Mouse (Mus musculus) kidney, postnatal 4 days (tissue): ENCODE measurements at regions not wholly inside any gene's neighbourhood (a gene's known extent, or its start where the extent isn't known, plus 50 kb on each side); places are given as distances from the start of the nearest gene placed in this dataset.

Source experiments
- DNase-seq, 2 experiments: peaks; one replicate each; pipeline ENCODE4 v3.0.0; 2021; ENCODE audit warnings: mixed read lengths in 2 of 2

DNA sequence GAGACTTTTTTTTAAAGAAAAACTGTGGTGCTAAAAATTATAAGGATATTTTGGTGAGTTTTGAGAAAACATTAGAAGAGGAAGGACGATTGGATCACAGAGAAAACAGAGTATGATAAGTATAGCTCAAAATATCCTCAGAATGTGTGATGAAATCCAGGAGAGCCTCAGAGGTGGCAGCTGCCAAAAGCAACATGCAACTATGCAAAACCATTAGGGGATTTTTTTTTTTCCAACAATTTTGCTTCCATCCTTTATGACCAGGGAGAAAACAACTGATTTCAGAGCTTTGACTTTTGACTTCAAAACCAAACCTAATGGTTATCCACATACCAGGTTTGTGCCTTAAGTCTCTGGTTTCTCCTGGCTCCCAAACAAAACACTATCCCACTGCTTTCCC, 267.4 kb upstream of the Erbb4 start:
- DNase-seq: no peak

DNA sequence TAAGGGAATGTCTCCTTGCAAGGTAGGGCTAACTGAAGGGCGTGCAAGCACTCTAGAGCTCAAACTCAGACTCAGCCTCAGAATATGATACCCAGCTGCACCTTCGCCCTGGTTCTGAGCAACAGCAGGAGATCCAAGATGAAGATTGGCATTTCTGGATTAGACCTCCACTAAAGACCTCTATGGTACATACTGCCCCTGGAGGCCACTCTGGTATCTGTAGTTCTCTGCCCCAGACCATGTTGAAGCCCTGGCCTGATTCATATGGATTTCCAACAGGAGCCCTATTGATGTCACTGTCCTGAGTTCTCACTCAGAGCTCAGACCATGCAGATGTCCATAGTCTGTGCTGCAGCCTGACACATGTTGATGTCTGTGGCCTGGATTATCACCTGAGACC, 262.2 kb upstream of the Erbb4 start:
- no peak for DNase-seq

DNA sequence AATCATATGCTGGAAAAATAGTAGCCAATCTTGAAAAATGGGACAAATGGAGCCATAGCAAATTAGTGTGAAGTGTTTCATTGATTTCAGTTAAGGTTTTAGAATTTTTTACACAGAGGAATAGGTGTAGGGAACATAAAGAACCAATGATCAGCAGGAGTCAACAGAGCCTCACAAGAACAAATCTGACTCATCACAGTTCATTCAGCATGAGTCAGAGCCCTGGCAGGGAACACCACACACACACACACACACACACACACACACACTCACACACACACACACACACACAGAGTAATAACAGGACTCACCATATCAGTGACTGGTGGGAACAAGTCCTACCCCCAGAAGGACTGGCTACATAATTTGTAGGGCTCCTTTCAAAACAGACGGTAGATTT, 259.7 kb upstream of the Erbb4 start:
- DNase-seq: no peak

DNA sequence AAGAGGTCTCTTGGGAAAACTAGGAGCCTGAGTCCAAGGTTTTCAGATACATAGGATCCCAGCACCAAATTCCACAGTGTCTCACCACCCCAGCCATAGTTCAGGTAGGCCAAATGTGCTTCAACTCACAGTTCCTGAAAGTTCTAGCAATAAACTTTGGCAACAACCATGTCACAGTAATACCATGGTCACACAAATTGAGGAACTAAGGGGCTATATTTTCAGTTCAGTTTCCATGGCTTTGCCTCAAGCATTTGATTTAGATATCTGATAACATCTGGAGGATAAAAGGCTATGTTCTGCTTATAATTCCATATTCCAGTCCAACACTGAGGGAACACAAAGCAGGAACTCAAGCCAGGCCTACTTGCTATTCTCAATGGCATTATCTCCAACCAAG, 256.2 kb upstream of the Erbb4 start:
- no peak for DNase-seq

DNA sequence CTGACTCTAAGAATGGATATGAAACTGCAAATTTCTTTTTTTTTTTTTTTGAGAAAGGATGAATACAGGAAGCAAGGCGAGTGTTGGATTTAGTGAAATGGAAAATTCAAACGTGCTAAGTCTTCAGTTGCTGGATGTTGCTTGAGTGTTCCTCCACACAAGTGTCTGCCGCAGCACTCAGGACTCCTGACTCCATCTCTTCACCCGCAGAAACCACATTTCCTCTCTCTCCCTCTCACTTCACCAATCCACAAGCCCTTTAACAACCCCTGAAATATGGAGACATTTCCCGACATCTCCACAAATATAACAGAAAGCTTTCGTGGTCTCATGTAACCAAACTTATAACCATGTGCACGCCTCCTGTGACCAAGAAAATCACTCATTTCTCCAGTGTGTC, 249.7 kb upstream of the Erbb4 start:
- DNase-seq: no peak

DNA sequence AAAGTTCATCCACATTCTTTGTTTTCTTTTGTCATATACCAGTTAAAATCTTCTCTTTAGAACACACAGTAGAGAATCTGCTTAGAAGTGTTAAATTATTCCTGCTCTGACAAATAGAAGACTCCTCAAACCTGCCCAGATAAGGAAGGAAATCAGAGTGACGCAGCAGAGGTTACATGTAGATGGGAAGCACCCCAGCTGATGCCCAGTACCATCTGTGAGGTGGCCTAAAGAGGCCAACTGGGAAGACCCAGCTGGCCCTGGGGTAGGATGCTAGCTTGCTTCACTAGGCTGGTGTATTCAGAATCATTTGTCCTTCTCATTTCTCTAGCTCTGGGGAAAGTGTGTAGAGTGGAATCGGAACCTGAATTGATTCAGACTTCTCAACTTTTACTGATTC, 242.6 kb upstream of the Erbb4 start:
- no peak for DNase-seq

DNA sequence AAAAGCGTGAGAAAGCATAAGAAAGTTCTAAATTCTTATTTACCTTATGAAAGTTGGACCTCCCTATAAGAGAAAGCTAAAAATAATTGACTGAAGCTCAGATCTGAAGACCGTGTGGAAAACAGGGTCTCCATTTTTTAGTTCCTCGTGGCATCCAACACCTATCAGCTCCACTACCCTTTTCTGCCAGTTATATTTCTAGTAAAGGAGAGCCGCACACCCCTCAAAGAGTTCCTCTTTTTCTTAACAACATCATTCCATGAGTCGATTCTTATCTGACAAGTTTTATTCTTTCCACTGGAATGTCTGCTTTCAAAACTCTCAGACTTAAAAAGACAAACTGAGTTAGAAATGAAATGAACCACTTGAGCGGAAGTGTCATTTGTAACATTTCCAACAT, 242.0 kb upstream of the Erbb4 start:
- no peak for DNase-seq

DNA sequence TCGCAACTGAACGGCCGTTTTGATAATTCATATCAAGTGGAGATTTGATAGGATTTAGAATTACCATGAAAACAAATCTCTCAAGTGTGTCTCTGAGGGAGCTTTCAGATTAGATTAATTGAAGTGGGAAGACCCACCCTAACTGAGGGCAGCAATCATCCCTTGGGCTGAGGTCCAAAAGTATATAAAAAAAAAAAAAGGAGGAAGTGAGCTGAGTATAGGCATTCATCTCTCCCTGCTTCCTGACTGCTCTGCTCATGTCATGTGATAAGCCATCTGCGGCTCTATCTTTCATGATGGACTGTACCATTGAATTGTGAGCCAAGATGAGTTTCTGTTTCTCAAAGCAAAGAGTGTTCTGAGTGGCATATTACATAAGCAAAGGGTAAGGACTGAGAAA, 234.2 kb upstream of the Erbb4 start:
- DNase-seq: no peak

DNA sequence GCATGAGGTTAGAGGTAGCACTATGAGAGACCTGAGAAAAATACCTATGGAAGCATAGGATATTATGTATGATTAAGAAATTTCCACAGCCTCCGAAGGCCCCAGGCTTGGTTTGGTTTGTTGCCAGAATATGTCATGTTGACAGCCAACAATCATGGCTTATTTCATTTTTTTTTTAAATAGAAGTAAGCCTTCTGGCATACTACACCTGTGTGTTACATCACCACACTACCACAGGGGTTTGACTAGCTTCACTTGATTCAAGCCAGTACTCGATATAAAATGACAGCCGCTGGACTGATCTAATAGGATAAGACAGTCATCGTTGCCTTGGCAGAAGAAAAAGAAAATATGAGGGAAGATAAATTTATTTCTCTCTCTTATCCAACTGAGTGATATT, 232.6 kb upstream of the Erbb4 start:
- DNase-seq: no peak

DNA sequence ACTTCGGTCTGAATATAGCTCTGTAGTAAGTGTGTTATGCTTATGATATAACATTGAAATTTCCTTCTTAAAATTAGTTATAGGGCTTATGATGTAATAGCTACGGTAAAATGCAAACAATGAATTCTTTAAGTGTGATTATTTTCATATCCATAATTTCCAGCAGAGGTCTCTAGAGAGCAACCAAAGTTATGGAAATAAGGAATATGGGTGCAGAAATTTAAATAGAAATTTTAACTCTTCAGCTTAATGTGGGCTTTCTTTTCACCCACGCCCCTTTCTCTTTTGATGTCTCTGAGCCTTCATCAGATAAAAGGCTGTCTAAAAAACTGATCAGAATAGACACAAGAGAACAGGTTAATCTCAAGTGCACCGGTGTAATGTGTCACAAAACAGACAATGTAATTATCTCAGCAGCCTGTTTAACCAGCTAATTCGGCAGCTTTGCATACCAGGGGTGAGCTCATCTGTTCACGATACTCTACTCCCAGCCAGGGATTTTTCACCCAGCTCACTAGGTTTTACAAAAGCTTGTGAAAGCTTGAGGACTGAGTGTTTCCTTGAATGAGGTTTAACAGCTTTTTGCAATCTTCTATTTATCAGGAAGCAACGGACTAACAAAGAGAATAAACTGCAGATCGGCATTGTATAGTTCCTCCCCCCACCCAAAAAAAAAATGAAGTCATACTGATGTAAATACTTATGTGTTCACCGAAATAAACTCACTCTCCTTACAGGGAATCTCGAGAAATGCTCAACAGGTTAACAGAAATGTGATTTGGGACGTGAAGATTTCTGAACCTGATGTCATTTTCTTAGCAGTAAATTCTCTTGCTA, 223.8 kb upstream of the Erbb4 start:
- no peak for DNase-seq

DNA sequence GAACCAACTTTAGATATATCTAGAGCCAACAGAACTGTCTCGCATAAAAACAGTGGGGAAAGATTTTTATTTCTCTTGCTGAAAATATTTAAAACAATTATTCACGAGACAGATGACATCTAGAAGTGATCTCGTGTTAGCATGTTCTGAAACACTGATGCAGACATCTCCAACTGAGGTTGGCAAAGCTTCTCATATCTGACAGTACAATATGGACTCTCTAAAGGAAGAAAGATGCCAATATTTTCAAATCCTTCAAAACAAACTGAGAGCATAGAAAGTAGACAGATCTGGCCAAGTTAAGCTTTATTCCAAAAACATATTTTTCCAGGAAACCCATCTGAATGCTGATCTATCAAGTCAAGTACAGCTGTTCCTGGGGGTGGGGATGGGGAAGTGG, 221.5 kb upstream of the Erbb4 start:
- no peak for DNase-seq

DNA sequence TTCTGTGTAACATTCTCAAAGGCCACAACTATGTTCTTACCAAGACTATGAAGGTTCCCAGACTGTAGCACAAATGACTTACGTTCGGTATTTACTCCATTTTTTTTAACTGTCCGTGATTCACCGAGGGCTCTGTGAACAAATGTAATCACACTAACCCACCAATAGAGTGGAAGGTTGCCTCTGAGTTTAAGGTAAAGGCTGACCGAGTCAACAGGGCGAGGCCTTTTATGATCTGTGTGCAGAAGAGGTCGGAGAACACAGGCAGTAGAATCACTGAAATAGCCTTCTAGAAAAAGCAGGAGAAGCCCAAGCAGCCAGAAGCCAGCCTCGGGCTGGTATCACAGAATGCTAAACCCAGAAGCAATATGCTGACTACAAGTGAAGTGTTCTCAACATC, 218.9 kb upstream of the Erbb4 start:
- DNase-seq: no peak

DNA sequence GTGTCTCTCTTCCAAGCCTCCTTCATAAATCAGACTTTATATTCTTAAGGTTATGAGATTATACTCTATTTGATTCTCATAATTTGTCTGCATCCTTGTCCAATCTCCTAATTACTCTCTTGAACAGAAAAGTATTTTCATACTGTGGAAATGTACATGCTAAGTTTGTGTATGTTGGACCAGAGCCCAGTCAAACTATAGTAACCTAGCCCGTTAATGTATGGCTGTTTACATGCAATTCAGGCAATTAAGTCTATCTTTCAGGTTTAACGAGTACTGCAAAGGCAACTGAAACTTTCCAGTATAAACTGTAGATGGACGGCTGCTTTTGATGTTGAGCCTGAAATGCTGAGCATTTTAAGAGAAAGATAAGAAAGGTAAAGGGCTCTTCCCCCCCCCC, 211.7 kb upstream of the Erbb4 start:
- DNase-seq: no peak

DNA sequence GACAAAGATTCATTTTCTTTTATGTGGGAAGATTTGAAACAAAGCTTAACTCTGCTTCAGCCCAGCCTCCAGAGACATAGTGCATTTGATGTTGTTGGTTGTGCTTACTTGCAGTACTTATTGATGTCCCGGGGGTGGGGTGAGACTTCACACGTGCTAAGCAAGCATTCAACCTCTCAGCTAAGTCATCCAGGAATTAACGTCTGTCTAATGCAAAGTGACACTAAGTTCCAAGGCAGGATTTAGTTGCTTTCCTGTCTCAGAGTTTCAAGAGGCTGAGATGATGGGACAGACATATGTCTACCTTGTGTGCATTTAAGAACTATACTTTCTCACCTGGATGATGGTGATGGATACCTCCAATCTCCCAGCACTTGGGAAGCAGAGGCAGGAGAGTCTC, 189.0 kb upstream of the Erbb4 start:
- no peak for DNase-seq

DNA sequence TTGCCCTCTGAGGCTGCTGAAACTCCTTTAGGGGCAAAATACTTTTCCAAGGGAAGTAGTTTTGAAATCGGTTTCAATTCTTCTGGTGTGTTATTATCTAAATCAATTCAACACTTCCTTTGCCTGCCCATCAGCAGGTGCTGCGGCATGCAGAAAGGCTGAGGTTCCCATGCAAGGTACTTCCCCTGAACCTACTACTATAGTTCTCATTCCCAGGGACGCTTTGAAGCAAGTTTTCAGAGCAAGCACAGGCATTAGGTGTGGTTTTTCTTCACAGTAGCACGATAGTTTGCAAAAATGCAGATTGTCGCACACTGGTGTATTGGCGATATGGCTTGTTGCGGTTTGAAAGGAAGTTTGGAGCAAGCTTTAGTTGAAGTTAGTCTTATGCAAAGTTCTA, 183.5 kb upstream of the Erbb4 start:
- no peak for DNase-seq

DNA sequence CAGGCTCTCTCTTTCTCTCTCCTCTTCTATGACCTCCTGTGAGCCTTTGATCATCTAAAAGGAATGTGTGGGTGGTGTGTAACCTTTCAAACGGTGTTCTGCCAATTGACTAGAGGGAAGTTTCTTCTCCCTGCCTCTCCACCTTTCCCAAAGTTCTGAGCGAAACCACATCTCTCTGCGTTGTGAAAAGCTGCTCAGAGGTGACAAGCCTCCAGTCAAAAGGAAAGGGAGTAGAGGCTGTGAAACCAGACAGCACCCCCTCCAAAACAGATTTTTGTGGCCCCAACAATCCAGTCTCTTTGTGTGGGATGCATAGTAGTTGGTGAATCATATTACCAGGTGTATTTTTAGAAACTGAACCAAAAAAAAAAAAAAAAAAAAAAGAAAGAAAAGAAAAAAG, 178.5 kb upstream of the Erbb4 start:
- DNase-seq: no peak

DNA sequence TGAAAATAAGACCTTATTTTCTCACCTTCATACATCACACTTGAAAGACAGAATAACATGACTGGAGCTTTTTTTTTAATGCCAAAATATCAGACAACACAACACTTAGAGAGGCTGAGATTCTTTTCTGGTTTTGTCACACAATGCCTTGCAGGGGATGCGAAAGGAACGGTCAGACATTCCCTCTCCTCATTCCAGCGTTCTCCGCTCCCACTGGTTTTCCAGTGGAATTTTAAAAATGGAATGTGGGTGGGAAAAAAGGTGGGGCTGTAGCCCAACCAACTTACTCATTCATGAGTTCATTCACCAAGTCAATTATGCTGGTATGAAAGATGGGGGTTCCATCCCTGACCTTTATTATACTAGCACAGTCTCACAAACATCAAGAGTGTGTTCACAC, 169.6 kb upstream of the Erbb4 start:
- DNase-seq: no peak

DNA sequence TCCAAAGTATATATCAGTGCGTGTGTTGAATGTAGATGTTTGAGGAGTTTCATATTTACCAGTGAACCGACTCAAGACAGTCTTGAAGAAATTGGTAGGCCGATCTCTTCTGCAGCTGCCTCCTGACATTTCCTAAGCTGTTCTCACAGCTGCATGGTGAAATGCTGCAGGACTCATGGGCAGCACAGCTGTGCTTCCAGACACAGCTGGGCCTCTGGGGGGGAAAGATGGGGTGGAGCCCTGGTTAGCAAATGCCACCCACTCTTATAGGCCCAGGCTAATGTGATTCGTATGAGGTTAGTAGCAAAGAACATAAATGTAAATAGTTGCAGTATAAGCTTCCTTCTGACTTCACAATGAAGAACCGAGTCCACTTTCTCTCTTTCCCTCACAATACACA, 139.8 kb upstream of the Erbb4 start:
- DNase-seq: no peak

DNA sequence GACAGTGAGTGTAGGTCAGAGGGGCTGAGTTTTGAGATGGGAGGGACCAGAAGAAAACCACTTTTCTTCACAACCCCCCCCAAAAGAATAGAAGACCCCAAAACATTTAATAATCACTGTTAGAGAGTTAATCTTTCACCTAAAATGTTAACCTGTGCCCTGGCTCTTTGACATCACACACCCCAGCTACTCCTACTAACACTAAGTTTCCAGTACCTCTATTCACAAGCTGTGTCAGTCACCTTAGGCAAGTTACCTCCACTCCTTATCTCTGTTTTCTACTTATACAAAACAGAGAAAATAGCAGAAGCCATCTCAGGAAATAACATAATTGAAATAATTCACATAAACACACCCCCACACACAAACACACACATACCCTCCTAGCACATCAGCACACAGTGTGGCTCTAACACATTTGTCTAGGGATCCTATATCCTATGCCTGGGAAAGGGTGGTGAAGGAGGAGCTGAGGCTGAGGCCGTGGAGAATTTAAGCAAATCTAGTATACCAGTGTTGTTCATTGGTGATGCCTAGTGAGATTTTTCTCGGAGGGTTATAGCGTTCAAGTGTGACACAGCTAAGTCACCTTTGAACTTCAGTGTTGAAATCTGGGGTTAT, 134.5 kb upstream of the Erbb4 start:
- DNase-seq: no peak

DNA sequence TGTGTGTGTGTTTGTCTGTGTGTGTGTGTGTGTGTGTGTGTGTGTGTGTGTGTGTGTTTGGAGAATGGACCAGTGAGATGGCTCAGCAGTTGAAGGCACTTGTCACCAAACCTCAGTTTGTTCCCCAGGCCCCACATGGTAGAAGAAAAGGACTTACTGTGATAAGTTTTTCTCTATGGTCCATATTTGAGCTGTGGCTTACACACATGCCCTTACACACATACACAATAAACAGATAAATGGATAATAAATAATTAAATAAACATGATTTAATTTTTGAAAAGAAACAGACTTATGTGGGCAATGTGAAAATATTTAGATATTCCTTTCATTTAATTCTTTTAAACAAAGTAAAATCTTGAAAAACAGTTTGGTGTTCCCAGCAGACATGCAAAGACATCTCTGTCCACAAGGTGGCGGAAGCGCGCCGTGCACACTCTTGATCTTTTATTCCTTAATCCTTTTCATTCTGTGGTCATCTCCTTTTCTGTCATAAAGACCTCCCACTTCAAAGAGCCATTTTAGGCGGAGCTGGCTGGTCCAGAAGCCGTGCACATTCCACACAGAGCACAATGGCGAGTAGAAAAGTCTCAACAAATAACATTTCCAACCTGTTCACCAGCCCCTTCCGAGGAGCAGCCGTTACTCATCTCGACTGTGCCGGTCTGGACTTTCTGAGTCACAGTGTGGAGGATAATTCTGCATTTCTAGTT, 133.8 kb upstream of the Erbb4 start:
- peak; percentile 78 for DNase-seq

DNA sequence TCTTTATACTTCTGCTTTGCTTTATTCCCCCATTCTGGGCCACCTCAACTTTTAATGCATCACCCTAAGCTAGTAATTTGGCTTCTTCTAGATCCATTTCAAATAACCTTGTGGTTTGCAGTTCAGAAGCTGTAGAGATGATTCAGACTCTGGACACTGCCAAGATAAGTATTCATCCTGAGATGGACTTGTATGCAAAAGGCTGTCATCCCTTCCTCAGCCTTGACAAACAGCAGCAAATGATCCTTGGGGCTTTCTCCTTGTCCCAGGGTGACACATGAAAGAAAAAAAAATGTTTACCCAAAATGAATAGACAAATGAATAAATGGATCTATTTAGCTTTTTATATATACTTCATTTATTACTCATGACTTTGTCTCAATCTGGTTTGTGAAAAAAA, 120.0 kb upstream of the Erbb4 start:
- DNase-seq: no peak

DNA sequence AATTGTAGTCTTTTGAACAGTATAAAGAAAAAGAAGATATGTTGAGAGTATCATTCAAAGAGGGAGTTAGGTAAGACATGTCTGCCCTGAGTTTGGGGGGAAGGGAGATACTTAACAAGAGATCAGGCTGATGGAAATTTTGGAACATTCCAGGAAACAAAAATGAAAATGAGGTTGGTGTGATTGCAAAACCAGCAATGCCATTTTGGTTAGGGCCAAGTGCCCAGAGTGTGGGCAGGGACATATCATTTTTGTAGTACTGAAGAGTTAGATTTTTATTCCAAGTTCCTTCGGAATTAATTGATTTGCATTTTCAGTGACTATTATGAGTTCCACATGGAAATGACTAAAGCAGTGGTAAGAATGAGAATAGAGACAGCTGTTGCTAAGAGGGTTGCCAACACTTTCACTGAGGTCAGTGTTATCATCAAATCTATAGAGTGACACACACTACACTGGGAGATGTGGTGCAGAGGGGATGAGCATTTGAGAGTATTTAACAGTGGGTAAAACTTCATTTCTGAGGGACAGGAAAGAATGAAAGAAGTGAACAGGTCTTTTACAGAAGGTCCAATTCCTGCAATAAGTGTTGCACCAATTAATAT, 105.1 kb upstream of the Erbb4 start:
- no peak for DNase-seq

DNA sequence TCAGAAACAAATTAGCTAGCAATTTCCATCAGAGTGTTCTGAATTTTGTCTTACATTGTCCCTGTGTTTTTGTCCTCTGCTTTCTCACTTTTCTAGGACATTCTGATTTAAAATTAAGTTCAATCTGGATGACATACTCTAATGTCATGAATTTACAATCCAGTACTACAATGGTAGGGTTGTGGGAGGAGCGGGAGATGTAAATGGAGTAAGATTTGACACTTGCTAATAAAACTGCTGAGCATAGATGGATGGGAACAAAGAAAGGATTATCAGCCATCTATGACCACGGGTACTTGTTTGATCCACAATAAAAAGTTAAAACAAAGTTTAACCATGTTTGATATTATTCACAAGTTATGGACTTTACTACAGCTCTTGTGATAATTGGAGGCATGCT, 94.9 kb upstream of the Erbb4 start:
- DNase-seq: no peak

DNA sequence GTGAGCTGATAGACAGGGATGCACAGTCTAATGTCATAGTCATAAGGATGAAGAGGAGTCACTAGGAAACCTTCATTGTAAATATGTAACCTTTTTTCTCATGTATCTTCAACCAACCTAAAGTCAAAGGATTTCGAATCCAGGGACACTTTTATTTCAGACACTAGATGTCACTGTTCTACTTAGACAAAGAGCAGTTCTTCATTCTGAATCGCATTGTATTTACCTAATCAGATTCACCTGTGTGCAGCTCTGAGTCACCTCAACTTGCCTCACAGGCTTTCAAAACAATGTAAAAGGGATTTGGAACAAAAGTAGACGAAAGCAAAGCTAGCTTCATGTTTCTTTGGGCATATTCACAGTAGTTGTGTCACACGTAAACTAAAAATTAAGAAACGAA, 57.3 kb upstream of the Erbb4 start:
- no peak for DNase-seq
